In genomic region chr5:48889395-48890194, GRCm38 (mm10) we compare ENCODE assay signal across 8 mouse cellular contexts.
A peak's percentile ranks its signal among the peaks of the same experiment; 100 is the strongest.
DNase-seq lines count a peak whose midpoint lies in the region; ATAC-seq lines count a peak whose summit lies in the region.

No protein-coding gene starts in this region.

- H3K4me3 ChIP-seq in forebrain, embryonic 14.5 days (ENCODE audit: low read depth, low read length) = peak overlapping the region; percentile 24
- H3K4me3 ChIP-seq in midbrain, embryonic 15.5 days = peak overlapping the region; percentile 47

- H3K4me2 ChIP-seq in forebrain, embryonic 14.5 days (ENCODE audit: low read length) = peak overlapping the region; percentile 63
- peak overlapping the region; percentile 74 for H3K4me2 ChIP-seq in midbrain, embryonic 15.5 days

- intact Hi-C loops in left cerebral cortex, postnatal 4 days (cut with DNase I) = no loop called here

- H3K36me3 ChIP-seq in forebrain, embryonic 14.5 days (ENCODE audit: control insufficient read depth, insufficient read depth, low read length) = no peaks in the 10 kb centered on the region
- no peaks in the 10 kb centered on the region for H3K36me3 ChIP-seq in midbrain, embryonic 15.5 days (replicated peaks)

- no peak overlapping the region for H3K27ac ChIP-seq in forebrain, embryonic 14.5 days (ENCODE audit: low read depth, low read length)
- H3K27ac ChIP-seq in midbrain, embryonic 15.5 days = peak overlapping the region; percentile 53

- H3K9ac ChIP-seq in forebrain, embryonic 14.5 days (ENCODE audit: low read length) = peak overlapping the region; percentile 52
- H3K9ac ChIP-seq in midbrain, embryonic 15.5 days = peak overlapping the region; percentile 31; the same call in 1 of the 2 replicates

- WGBS in forebrain, embryonic 14.5 days = 3% methylated on average over 18 of the region's 18 CpGs
- 1% methylated on average over 18 of the region's 18 CpGs for WGBS in midbrain, embryonic 15.5 days

- no peaks in the 10 kb centered on the region for H3K9me3 ChIP-seq in forebrain, embryonic 14.5 days (replicated peaks; ENCODE audit: control insufficient read depth, low read length)
- no peaks in the 10 kb centered on the region for H3K9me3 ChIP-seq in midbrain, embryonic 15.5 days

- no peaks in the 10 kb centered on the region for H3K27me3 ChIP-seq in forebrain, embryonic 14.5 days (replicated peaks; ENCODE audit: control insufficient read depth, insufficient read depth, low read length)
- no peaks in the 10 kb centered on the region for H3K27me3 ChIP-seq in midbrain, embryonic 15.5 days (replicated peaks)

- no peaks in the 10 kb centered on the region for H3K4me1 ChIP-seq in forebrain, embryonic 14.5 days (ENCODE audit: control insufficient read depth, insufficient read depth, low read length)
- peaks cover 12% of the 10 kb centered on the region for H3K4me1 ChIP-seq in midbrain, embryonic 15.5 days

- ATAC-seq in forebrain, embryonic 14.5 days = peak; percentile 87
- ATAC-seq in midbrain, embryonic 15.5 days (replicated peaks) = peak; percentile 96

- peak; percentile 3 for DNase-seq in heart, postnatal 4 days
- no peak for DNase-seq in heart, adult 9 months (ENCODE audit: low spot score in 2 of 2)
- DNase-seq in cerebellum, adult 11 months = peak; percentile 41
- DNase-seq in forebrain, embryonic 14.5 days (ENCODE audit: low spot score) = peak; percentile 61
- DNase-seq in left cerebral cortex, postnatal 4 days = peak; percentile 41
- DNase-seq in yolk sac, embryonic 10.5 days (ENCODE audit: low spot score) = peak; percentile 6
- no peak for DNase-seq in urinary bladder, postnatal 10 days (ENCODE audit: low spot score)

Comparison
In these comparisons a context has a peak if more than half of its experiments do, and no peak if none do; other contexts are left out.
1. DNase-seq: peak in heart, postnatal 4 days (single experiment), cerebellum, adult 11 months (single experiment), forebrain, embryonic 14.5 days (single experiment), left cerebral cortex, postnatal 4 days (single experiment) and yolk sac, embryonic 10.5 days (single experiment); none in heart, adult 9 months (0 of 2) and urinary bladder, postnatal 10 days (single experiment).